Mouse (Mus musculus) thymus, adult 2 months (tissue): ENCODE results near the gene Pnp. TPM values are rescaled to one million over a fixed set of nuclear protein-coding genes. Genes with fewer than 3 reads are reported as not detected.

ENCODE experiments used
- DNase-seq: peaks from one replicate; pipeline ENCODE4 v3.0.0; 2021
- H3K27ac ChIP-seq: fragments of 200-500 bp; 2 replicates; pipeline ENCODE4 v1.5.1; 2012; ENCODE audit warnings: low read length, control low read depth; ENCODE audit not compliant: control insufficient read depth, insufficient read depth
- H3K27me3 ChIP-seq: fragments of 200-500 bp; 2 replicates; pipeline ENCODE4 v1.6.1; 2012; ENCODE audit warnings: mild to moderate bottlenecking, low read length, moderate library complexity, mixed read lengths; ENCODE audit not compliant: control insufficient read depth, insufficient read depth
- H3K36me3 ChIP-seq: fragments of 200-500 bp; 2 replicates; pipeline ENCODE4 v1.6.1; 2012; ENCODE audit warnings: mild to moderate bottlenecking, low read length, moderate library complexity; ENCODE audit not compliant: control insufficient read depth, insufficient read depth
- H3K4me1 ChIP-seq: fragments of 200-500 bp; replicated peaks from 2 replicates; pipeline ENCODE4 v1.6.1; 2012; ENCODE audit warnings: low read length; ENCODE audit not compliant: control insufficient read depth, insufficient read depth
- H3K4me3 ChIP-seq: fragments of 200-500 bp; 2 replicates; pipeline ENCODE4 v1.5.1; 2012; ENCODE audit warnings: mild to moderate bottlenecking, low read length, control low read depth, moderate library complexity; ENCODE audit not compliant: control insufficient read depth, insufficient read depth
- CTCF ChIP-seq: fragments of 200-500 bp; IDR thresholded peaks from 2 replicates; pipeline ENCODE4 v1.5.1; 2012; ENCODE audit warnings: mild to moderate bottlenecking, control low read depth, low read length, moderate library complexity, borderline replicate concordance; ENCODE audit not compliant: control insufficient read depth, poor library complexity, insufficient read depth; ENCODE audit errors: extremely low read depth
- POLR2A ChIP-seq: fragments of 200-500 bp; IDR thresholded peaks from 2 replicates; pipeline ENCODE4 v1.6.1; 2012; ENCODE audit warnings: mild to moderate bottlenecking, low read length, control low read depth, moderate library complexity; ENCODE audit not compliant: control insufficient read depth, poor library complexity, insufficient read depth; ENCODE audit errors: extremely low read depth
- WGBS: fragments of 180-500 bp; shearing (Covaris S2); methylation state at CpG from one replicate; pipeline ENCODE4 v1.1.7; 2018; 5-methylcytosine and 5-hydroxymethylcytosine counted together
- polyA plus RNA-seq: library from polyadenylated mRNA; depleted of rRNA; stranded (reverse); fragments of >200 nt; gene quantifications from 2 replicates; pipeline ENCODE4 v1.2.3, GENCODE M21; 2012; rRNA removed

Pnp gene
- polyA plus RNA-seq, result 29.1 and 33.6 TPM in 2 replicates

- Histone ChIP-seq H3K27me3 (no peaks in the 10 kb centered on the region), H3K4me1 (peaks cover 6% of the 10 kb centered on the region), H3K4me3 (peak within 1 kb of the TSS; percentile 71), H3K36me3 (peaks cover 10% of the 10 kb centered on the region), H3K27ac (peak within 1 kb of the TSS; percentile 21; the same call in 1 of the 2 replicates)
- WGBS, result under 1% methylated on average over 68 of the region's 68 CpGs
- TF ChIP-seq POLR2A (peak; percentile 86), CTCF (no peak; the same call in 1 of the 2 replicates)
- DNase-seq, result peak; percentile 100
Observed at GRCm38 (mm10) chr14:50930754-50931492, at the start of gene Pnp, which contains the start of gene Pip4p1. Pnp (plus strand) TSS chr14:50931082. Pip4p1 (minus strand) TSS chr14:50930856.

GRCm38 (mm10) chr14:50891621-50892020 lies 39.3 kb upstream of the Pnp start:
- WGBS, result 94% methylated on average over 8 of the region's 8 CpGs
- no peak for TF ChIP-seq POLR2A
- TF ChIP-seq CTCF, result no peak

GRCm38 (mm10) chr14:50892091-50892490 lies 38.8 kb upstream of the Pnp start:
- Histone ChIP-seq H3K4me3 (peak overlapping the region; percentile 17; the same call in 1 of the 2 replicates), H3K27me3 (no peaks in the 10 kb centered on the region), H3K4me1 (peaks cover 7% of the 10 kb centered on the region), H3K36me3 (no peaks in the 10 kb centered on the region), H3K27ac (no peak overlapping the region)
- WGBS, result 58% methylated on average over 7 of the region's 7 CpGs
- TF ChIP-seq CTCF (no peak), POLR2A (no peak)
- DNase-seq, result no peak

More at GRCm38 (mm10) chr14:50891621-50892020, 39.3 kb upstream of the Pnp start:
- no peaks in the 10 kb centered on the region for H3K27me3 ChIP-seq
- peaks cover 7% of the 10 kb centered on the region for H3K4me1 ChIP-seq
- no peaks in the 10 kb centered on the region for H3K36me3 ChIP-seq
- H3K4me3 ChIP-seq, result no peak overlapping the region
- no peak for DNase-seq
- no peak overlapping the region for H3K27ac ChIP-seq

GRCm38 (mm10) chr14:50892541-50893459 lies 38.1 kb upstream of the Pnp start:
- Histone ChIP-seq H3K4me1 (peaks cover 7% of the 10 kb centered on the region), H3K36me3 (no peaks in the 10 kb centered on the region), H3K4me3 (peak overlapping the region; percentile 17; the same call in 1 of the 2 replicates), H3K27ac (no peak overlapping the region), H3K27me3 (no peaks in the 10 kb centered on the region)
- WGBS, result 54% methylated on average over 22 of the region's 22 CpGs
- no peak for DNase-seq
- TF ChIP-seq CTCF (no peak), POLR2A (no peak)

- H3K27me3 ChIP-seq, result no peaks in the 10 kb centered on the region
- H3K27ac ChIP-seq, result no peak overlapping the region
- H3K4me1 ChIP-seq, result peaks cover 7% of the 10 kb centered on the region
- TF ChIP-seq CTCF (no peak), POLR2A (no peak)
- DNase-seq, result no peak
- no peak overlapping the region for H3K4me3 ChIP-seq
- no peaks in the 10 kb centered on the region for H3K36me3 ChIP-seq
Observed at GRCm38 (mm10) chr14:50895407-50895806, 35.5 kb upstream of the Pnp start.

GRCm38 (mm10) chr14:50895985-50896746 lies 34.7 kb upstream of the Pnp start:
- Histone ChIP-seq H3K27ac (no peak overlapping the region), H3K27me3 (no peaks in the 10 kb centered on the region), H3K4me1 (peaks cover 7% of the 10 kb centered on the region), H3K36me3 (no peaks in the 10 kb centered on the region), H3K4me3 (no peak overlapping the region; the same call in 1 of the 2 replicates)
- DNase-seq, result no peak
- 69% methylated on average over 19 of the region's 19 CpGs for WGBS
- no peak for TF ChIP-seq POLR2A
- no peak for TF ChIP-seq CTCF
